Mouse (Mus musculus): ENCODE data around the gene Nsf.

Gene Nsf

DNA sequence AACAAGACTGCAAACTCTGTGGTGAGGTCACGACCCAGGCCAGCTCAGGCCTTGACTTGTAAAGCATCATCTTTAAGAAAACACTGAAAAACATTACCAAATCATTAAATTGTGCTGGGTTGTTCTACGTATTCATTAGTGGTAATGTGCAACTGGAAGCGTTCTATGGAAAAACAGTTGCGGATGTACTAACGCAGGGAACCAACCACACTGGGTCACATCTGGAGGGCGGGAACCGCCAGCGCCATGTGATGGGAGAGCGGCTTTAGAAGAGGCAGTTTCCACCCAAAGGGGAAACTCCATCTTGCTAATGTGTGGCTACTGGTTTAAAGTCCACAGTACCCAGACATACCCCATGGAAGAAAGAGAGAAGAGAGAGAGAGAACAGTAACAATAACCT, 123.4 kb downstream of the Nsf start:
- DNase-seq, result no peak

DNA sequence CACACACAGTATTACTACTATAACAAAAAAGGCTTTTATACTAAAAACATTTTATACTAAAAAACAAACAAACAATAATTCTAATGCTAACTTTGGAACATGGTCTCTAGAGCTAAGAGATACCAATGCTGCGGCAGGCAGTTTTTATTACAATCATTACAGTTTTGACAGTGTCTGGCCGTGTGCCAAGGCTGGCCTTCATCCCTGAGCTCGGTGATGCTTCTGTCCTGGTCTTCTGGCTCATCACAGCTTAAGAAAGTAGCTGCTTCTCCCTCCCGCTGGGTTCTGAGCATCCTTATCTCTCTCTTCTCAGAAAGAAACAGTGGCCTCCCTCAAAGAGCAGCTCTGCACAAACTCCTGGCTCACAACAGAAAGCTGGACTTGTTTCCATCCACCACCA, 123.9 kb downstream of the Nsf start:
- DNase-seq, result no peak

DNA sequence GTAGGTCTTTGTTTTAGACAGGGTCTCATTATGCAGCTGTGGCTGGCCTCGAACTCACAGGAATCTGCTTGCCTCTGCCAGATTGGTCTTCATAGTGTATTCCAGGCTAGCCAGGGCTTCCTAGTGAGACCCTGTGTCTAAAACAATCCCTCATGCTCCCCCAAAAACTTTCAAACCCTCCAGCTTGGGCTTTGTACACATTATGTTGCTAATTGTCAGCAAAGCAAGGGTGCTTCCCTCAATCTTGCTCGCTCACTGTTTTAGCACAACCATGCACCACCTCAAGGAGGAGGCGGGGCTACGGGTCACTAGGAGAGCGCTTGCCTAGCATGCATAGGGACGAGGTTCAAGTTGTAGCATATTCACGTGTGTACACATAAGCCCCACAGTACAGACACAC, 125.0 kb downstream of the Nsf start:
- no peak for DNase-seq

DNA sequence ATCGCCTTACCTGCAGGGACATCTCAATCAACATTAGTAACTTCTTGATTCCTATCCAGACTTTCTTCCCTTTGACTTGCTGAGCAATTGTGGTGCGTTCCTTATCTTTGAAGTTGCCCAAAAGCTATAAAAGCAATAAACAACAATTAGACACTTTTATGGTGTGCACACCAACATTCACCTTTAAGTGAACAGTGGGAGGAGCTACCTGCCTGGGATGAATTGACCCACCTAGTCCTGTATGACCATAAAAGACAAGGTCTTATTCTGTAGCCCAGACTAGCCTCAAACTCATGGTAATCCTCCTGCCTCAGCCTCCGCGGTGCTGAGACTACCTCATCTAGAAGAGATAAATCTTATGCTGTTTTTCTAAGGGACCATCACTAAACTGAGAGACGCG, 126.7 kb downstream of the Nsf start:
- DNase-seq, result no peak

DNA sequence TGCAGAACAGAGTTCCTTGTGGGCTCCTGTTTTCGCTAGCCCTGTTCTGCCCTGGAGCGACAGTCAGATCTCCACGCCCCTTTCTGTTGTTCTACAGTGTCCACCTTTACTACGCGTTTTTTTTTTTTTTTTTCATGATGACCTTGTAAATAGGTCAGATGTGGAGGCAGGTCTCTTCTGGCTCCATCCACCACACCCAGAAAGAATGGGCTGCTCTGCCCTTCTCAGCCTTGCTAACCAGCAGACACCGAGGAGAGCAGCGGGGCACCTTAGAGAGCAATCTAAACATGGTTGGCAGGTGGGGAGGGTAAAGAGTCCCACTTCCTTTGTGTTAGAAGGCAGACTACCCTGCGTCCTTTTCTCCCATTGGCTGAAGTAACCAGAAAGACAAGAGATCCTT, 137.1 kb downstream of the Nsf start:
- no peak for DNase-seq

DNA sequence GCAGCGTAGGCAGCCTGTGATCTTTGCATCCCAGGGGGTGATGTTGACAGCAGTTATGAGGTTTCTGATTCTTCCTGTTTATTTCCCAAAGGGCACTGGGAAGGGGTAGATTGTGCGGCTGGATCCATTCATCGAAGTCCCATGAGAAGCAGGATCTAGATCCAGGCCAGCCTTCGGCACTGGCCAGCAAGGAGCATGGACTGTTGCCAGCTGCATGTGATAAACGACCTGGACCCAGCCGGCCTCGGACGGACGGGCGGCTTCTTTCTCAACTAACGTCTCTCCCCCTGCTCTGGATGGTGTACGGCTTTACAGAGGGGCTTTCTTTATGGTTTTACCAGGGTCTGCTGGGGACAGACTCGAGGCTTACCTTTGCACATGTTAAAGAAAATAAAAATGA, 137.9 kb downstream of the Nsf start:
- DNase-seq, result peak; percentile 40 to 61

DNA sequence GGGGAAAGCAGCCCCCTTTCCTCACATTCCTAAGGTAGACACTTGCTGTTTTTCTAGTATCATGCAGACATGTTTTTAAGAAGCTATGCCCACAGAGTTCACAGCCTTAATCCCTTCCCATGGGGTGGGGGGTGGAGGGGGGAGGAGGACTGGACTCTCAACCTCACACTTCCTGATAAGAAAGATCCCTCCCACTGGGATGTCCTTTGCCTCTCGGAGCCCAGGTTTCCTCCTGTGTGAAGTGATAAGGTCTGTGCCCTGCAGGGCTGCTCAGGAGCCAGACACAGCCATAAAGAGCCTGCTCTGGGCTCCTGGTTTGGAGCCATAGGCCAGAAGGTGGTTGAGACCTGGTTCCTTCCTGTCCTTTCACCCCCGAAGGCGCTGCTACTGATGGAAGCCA, 139.0 kb downstream of the Nsf start:
- DNase-seq, result no peak

DNA sequence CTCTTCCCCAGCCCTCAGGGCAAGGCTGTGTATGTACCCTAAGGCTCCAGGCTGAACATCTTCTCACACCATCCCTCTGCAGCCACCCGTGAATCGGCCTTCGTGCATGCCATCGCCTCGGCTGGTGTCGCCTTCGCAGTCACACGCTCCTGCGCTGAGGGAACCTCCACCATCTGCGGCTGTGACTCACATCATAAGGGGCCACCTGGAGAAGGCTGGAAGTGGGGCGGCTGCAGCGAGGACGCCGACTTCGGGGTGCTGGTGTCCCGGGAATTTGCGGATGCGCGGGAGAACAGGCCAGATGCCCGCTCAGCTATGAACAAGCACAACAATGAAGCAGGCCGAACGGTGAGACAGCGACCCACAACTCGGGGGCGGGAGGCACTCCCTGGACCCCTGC, 142.6 kb downstream of the Nsf start:
- no peak for DNase-seq

DNA sequence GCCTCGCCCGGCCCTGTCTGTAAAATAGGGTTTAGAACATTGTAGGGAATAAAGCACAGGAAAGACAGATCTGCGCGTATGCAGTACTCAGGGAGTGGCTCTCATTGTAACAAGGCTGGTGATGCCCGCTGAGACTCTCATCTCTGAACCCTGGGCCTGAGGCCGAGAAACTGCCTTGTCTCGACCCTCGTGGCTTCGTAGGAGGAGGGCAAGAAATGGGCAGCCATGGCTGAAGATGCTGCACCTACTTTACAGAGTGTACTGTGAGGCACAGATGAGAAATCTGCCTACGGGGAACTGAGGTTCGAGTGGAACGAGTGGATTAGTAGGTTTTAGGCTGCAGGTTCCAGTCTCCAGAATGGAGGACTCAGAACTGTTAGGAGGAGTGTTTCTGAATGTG, 143.2 kb downstream of the Nsf start:
- no peak for DNase-seq

DNA sequence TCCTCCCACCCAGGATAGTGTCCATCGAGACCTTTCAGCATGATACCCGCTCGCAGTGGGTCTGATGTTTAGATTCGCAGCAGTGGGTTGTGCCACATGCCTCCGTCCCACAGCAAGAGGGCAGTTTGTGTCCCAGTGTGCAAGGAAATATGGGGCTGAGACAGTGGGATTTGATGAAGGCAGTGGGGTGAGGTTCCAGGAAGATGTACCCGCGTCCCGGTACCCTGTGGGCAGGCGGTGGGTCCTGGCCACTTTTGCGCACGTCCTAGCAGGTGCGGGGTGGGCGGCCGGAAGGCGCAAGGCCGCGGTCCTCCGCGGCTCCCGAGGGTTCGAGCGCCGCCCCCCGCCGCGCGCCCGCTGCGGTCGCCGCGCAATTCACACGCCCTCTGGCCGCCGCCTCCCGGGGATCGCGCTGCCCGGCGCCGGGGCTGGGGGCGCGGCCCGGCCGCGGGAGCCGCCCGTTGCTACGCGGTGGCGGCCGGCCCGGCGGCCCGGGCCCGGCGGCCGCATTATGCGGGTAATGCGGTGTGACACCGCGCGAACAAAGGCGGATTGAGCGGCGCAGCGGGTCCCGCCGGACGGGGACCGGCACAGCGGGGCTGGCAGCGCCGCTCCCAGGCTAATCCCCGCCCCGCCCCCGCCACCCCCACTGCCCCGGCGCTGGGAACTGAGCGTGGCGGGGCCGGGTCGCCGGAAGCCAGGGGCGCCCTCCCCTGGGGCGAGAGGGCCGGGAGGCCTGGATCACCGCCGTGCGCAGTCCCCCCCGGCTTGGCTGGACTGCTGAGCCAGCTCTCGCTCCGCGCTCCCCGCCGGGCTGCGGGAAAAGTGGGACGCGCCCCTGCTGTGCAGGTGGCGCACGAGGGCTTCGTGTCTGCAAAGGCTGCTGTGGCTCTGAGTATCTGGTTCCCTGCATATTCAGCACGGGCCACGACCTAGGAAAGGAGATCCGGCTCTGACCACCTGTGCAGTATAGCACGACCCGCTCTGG, 144.0 kb downstream of the Nsf start:
- peak; percentile 43 to 52 for DNase-seq

DNA sequence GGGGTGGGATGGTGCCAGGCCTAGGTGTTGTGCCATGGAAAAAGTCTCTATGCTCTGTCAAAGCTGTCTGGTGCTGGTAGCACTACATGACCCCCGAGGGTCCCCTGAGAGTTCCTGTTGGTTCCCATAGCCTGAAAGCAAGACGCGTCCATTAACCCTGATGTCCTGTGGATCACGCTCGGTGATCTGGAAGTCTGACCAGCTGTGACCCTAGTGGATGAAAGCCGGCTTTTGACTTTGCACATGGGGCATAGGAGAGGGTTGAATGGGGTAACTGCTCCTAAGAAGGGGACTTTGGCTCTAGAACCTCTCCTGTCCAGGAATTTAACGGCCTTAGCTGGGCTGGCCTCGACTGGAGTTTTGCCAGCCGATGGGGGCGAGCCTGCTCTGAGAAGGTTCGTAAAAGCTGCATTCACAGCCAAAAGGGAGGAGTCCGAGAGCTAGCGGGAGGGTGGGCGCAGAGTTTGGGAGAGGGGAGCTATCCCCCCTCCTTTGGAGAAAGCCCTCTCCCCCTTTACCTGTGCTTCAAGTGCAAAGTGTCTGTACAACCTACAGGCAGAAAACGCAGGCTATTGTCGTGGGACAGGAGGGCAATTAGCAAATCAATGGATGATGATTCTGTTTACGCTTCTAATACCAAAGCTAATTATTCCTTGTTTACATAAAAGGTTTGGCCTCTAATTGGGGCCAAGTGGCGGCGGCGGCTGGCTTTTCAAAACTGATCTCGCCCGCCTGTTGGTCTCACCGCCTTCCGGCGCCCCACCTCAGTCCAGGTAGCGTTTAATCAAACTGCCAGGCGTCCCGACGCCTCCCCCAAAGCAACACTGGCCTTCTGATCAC, 144.9 kb downstream of the Nsf start:
- peak in 1 of 2 experiments; percentile 23 for DNase-seq

DNA sequence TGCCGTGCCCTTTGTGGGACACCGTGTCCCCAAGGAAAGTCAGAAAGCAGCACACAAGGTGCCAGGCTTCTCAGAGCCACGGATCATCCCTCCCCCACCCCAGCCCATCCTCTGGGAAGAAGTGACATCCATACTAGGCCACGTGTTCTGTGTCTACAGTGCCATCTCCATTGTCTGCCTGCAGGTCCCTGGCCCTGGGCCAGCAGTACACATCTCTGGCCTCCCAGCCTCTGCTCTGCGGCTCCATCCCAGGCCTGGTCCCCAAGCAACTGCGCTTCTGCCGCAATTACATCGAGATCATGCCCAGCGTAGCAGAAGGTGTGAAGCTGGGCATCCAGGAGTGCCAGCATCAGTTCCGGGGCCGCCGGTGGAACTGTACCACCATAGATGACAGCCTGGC, 145.9 kb downstream of the Nsf start:
- DNase-seq, result no peak

DNA sequence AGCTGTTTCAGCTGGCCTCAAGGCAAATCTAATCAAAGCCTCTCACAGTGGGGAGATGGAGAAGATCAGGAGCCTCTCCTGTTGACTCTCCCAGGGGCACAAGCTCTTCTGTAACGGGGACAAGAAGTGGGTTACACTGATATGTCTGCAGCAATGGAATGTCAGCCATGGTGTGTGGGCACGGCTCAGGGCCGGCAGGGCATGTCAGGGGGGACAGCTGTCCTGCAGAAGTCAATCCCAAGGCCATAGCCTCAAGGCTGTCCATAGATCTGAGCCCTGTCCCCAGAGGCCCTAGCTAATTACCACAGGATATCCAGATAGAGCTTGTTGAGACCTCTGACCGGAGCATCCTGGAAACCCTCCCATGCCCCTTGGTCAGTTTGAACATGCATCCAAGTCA, 149.1 kb downstream of the Nsf start:
- no peak for DNase-seq

DNA sequence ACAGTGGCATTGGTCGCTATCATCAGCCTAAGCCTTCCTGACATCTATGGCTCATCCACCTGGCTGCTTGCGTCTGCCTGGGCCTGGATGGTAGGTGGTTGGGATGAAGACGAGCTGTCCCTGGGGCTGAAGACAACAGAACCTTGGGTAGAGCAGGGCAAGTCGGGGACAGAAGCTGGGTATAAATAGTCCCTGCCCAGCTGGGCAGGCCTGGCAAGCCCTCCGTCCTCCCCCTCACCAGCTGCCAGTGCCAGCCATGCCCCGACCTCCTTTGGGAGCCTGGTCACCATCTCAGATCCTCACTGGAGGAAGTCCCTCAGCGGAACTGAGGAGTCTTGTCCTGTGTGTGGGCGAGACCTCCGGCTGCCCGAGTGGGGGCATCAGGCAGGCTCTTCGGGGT, 149.7 kb downstream of the Nsf start:
- no peak for DNase-seq

DNA sequence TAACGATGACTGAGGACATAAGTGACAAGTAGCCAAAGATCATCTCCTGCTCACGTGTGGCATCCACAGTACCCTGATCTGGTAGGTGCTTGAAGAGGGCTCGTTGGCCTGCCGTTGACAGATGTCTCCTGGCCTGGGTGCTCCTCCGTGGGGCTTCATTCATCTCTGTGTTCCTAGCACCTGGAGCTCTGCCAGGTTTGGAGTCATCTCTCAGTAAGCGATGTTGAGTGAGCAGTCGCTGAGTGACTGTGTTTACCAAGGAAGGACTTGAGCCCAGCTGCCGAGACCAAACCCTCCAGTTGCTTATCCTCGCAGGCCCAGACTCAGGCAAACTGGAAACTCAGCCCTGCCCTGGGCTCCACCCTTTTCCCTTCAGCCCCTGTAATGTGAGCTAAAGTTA, 152.7 kb downstream of the Nsf start:
- DNase-seq, result no peak

DNA sequence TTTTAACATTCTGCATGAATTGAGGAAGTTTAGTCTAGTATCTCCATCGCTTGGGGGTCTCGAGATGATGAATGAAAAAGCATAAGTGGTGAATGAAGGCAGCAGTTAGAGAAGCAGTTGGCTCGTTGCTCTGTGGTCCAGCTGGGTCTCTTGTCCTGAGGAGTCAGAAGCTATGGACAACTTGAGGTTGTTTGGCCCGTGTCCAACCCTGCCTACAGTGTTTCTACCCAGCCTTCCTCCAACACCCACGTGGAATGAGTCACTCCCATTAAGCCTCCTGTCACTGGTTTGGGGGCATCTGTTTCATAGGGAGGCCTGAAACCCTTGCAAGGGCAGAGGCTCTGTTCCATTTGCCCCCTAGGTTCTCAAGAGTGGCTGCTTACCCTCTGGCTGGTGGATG, 163.9 kb downstream of the Nsf start:
- no peak for DNase-seq

DNA sequence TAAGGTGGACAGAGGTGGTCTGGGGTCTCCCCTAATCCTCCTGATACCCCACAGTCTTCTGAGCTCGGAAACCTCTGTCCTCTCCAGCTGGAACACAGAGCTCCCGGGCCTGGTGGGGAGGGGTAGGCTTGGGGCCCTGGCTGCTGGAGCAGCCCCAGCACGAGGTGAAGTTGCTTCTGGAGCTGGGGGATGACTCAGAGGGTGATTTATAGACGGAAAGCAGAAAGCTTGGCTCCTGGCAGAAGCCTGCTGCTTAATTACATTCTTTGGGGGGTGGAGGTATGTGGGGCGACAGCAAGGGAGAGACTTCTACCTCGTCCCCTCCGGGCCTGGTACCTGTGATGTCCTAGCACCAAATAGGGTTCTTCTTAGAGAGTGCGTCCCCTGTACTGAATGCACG, 173.7 kb downstream of the Nsf start:
- peak in 1 of 2 experiments; percentile 14 for DNase-seq

DNA sequence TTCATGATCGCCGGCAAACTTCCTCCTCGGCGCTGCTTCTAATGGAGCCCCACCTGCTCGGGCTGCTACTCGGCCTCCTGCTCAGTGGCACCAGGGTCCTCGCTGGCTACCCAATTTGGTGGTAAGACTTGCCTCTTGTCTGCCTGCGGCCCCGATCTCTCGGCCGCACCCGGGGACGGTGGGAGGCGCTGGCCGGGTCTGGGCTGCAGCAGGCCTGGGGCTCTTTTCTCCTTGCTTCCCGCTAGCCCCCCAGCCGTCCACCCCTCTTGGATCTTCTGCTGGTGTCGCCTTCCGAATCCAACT, 179.7 kb downstream of the Nsf start:
- DNase-seq, result no peak

DNA sequence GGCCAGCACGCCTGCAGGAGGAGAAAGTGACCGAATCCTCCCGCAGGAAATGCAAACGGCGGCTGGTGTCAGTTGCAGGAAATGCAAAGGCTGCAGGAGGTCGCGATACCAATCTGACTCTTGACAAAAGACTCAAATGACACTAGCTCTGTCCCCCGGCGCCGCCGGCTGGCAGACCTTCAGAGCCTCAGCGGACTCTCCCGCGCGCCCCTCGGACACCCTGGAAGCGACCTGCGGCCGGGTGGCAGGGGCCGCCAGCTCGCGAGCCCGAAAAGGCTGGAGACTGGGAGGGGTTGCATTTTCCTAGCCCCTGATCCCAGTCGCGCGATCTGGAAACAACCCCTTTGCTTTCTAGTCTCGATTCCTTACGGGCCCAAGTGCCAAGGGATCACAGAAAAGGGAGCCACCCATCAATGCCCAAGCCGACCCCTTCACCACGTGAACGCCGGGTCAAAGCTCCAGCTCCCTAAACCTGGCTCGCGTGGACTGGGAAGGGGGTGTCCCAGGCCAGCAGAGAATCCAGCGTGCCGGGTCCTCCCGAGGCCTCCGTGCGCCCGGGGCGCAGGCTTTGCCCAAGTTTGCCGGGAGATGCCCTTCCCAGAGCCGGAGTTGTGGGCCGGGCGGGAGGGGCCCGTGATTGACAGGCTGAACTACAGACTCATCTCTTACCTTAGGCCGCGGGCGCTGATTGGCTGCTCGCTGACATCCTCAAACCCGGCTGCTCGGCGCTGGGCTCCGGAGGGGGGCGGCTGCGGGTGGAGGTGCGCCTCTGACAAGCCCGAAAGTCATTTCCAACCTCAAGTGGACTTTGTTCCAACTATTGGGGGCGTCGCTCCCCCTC, 180.2 kb downstream of the Nsf start, which contains the start of gene Wnt3:
TSS of gene Wnt3 (plus strand) at position 764 of the 841 bp plus-strand sequence.
- peak in 1 of 2 experiments; percentile 37 for DNase-seq

DNA sequence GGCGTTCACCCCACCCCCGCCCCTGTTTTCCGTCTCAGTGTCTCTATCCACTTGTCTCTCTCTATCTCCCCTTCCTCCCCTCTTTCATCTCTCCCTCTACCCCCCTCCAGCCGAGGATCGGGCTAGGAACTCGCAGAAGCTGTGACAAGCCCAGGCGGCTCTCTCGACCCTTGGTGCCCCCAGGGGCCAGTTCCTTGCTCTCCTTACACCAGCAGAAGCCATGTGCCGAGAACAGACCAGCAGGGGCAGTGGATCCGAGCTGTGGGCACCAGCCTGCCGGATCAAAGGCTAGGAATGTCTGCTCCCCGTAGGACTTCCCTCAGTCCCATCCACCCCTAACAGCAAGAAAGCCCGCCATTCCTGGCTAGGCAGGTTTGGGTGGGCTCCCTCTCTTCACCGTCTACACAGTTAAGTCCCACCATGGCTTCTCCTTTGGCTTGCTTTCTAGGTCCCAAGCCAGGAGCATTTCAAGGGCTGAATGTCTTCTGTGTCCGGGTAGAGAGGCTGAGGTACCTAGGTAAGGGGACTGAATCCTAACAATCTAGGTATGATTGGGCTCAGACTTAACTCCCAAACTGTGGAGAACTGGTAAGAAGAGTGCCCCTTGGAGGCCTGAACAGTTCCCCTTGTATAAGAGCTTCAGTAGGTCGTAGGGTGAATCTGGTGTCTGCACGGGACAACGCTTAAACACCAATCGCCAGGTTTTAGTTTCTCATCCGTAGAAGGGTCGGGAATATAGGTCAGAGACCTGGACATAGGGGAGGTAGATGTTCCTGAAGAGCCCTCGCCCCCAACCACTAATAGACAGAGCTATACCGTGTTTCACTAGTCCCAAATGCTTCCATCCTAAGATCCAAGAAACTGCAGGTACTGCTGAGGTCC, 181.1 kb downstream of the Nsf start:
- no peak for DNase-seq
